Mouse (Mus musculus) embryonic facial prominence, embryonic 15.5 days (tissue): ENCODE measurements around the gene Abhd17a. TPM values are rescaled to one million over a fixed set of nuclear protein-coding genes. Genes with fewer than 3 reads are reported as not detected.

Experiments
- ATAC-seq: fragments of 200-750 bp; cut with Nextera tagmentation; 2 replicates; pipeline ENCODE4 v1.8.0; 2017; ENCODE audit warnings: low read depth, moderate TSS enrichment; ENCODE audit not compliant: insufficient number of reproducible peaks, low FRiP score, low TSS enrichment
- H3K27ac ChIP-seq: fragments of 300-500 bp; sonication (generic); replicated peaks from 2 replicates; pipeline ENCODE4 v1.5.1; 2015; ENCODE audit warnings: mild to moderate bottlenecking, inconsistent platforms
- H3K27me3 ChIP-seq: fragments of 300-500 bp; sonication (generic); 2 replicates; pipeline ENCODE4 v1.6.1; 2015; ENCODE audit warnings: inconsistent platforms
- H3K36me3 ChIP-seq: fragments of 300-500 bp; sonication (generic); 2 replicates; pipeline ENCODE4 v1.6.1; 2015; ENCODE audit warnings: mild to moderate bottlenecking, inconsistent platforms
- H3K4me1 ChIP-seq: fragments of 300-500 bp; sonication (generic); 2 replicates; pipeline ENCODE4 v1.6.1; 2015; ENCODE audit warnings: inconsistent platforms
- H3K4me2 ChIP-seq: fragments of 300-500 bp; sonication (generic); replicated peaks from 2 replicates; pipeline ENCODE4 v1.6.1; 2015; ENCODE audit warnings: mild to moderate bottlenecking, inconsistent platforms
- H3K4me3 ChIP-seq: fragments of 300-500 bp; sonication (generic); replicated peaks from 2 replicates; pipeline ENCODE4 v1.5.1; 2015; ENCODE audit warnings: mild to moderate bottlenecking, inconsistent platforms
- H3K9ac ChIP-seq: fragments of 300-500 bp; sonication (generic); 2 replicates; pipeline ENCODE4 v1.6.1; 2015; ENCODE audit warnings: inconsistent platforms
- H3K9me3 ChIP-seq: fragments of 300-500 bp; sonication (generic); replicated peaks from 2 replicates; pipeline ENCODE4 v1.6.1; 2016; ENCODE audit warnings: inconsistent platforms
- WGBS: fragments of 180-500 bp; shearing (Covaris S2); methylation state at CpG from one replicate; pipeline ENCODE4 v1.1.7; 2015; 5-methylcytosine and 5-hydroxymethylcytosine counted together
- polyA plus RNA-seq: library from polyadenylated mRNA; unstranded; fragments of >200 nt; fragmentation: Nextera tagmentation; extraction: Ambion mirVana; gene quantifications from 2 replicates; pipeline ENCODE4 v1.2.1, GENCODE M21; 2015

The Abhd17a gene
- polyA plus RNA-seq, 1 experiment from 2014 or later = 112 TPM

DNA sequence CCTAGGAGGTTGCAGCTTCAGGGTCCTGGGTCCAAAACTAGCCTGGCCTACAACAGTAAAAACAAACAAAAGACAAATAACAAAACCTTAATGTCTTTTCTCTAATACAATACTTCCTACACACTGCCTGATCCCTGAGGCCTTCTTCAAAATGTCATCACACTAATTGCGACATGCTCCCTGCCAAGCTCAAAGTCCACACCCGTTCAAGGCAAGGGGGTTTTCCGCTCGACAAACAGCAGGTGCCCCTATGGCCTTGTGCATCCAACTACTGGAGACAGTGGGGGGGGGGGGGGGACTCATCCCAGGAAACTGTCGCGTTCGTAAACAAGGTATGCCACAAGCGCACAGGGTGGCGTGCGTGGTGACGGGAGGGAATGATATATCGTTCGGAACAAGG lies 29.5 kb downstream of the Abhd17a start:
- H3K36me3 ChIP-seq = 0 out of 2 replicates have a peak, but pooled peaks cover under 1% of the 10 kb centered on the region
- peaks cover 48% of the 10 kb centered on the region for H3K4me1 ChIP-seq
- no peak for ATAC-seq
- peak overlapping the region; percentile 99 for H3K9ac ChIP-seq
- no peak overlapping the region for H3K27ac ChIP-seq
- H3K4me3 ChIP-seq = peak overlapping the region; percentile 99
- 1% methylated on average over 13 of the region's 13 CpGs for WGBS
- H3K4me2 ChIP-seq = peak overlapping the region; percentile 81
- no peaks in the 10 kb centered on the region for H3K27me3 ChIP-seq
- H3K9me3 ChIP-seq = no peaks in the 10 kb centered on the region

DNA sequence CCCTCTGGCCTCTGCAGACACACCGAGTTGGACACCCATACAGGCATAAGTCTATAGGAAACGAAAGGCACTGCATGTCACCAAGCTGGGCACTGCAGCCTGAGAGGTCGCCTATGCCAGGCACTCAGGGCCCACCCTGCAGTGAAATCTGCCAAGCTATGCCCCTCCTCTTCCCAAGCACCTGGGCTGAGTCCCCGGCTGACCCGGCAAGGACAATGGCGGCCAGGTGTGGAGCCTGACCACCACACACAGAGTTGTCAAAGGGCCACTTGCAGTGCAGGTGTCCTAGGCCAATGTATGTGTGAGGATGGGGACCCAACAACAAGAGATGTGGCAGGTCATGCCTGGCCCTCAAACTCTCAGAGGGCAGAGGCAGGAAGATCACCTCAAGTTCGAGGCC lies 30.7 kb downstream of the Abhd17a start:
- Histone ChIP-seq H3K4me3 (no peak overlapping the region), H3K9ac (no peak overlapping the region), H3K27me3 (no peaks in the 10 kb centered on the region), H3K27ac (no peak overlapping the region), H3K36me3 (no peaks in the 10 kb centered on the region), H3K4me1 (peaks cover 48% of the 10 kb centered on the region), H3K4me2 (no peak overlapping the region), H3K9me3 (no peaks in the 10 kb centered on the region)
- 96% methylated on average over 7 of the region's 7 CpGs for whole genome bisulfite sequencing
- ATAC-seq = no peak

DNA sequence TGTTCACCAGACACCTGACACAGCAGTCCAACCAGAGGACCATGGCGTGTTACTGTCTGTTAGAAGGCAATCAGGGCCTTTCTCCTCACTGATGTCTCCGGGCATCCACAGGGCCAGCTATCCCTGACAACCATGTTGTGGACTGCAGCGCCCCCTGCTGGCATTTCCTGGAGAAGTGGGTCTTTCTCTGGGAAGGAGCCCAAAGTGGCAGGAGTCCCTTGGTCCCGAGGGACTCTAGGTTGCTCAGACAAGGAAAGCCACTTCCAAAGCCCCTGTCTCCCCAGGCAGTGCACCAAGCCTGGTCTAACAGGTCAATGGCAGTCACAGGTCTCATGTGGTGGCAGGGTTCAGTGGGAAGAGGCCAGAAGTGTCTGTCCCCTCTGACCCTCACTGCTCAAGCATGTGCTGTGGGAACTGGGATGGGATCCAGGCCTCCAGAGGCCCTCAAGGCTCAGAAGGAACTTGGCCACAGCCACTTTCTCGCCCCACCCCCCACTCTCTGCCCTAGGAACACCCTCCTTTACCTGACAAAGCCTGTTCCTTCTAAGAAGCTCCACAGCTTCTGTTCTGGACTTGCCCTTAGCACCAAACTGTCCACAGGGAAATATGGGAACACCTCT lies 32.7 kb downstream of the Abhd17a start:
- no peak overlapping the region for H3K4me2 ChIP-seq
- H3K4me3 ChIP-seq = no peak overlapping the region
- 39% methylated on average over 5 of the region's 5 CpGs for WGBS
- H3K27ac ChIP-seq = no peak overlapping the region
- ATAC-seq = no peak
- H3K9ac ChIP-seq = no peak overlapping the region
- H3K4me1 ChIP-seq = peaks cover 44% of the 10 kb centered on the region
- no peaks in the 10 kb centered on the region for H3K36me3 ChIP-seq
- no peaks in the 10 kb centered on the region for H3K9me3 ChIP-seq
- no peaks in the 10 kb centered on the region for H3K27me3 ChIP-seq

DNA sequence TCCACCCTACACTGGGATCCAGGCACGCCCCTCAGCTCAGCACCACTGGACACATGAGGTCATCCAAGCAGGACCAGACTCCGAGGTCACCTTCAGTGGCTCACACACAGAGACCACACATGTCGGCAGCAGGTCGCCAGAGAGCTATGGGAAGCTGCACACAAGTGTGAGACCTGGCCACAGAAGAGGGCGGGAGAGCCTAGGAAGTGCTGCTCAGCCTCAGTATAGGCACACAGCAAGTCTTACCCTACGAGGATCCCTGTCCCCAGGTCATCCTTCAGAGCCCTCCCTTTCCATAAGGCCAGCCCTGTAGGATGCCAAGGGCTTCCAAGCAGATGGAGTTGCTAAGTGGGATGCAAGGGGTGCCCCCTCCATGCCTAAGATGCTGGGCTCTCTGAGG lies 36.1 kb downstream of the Abhd17a start:
- H3K36me3 ChIP-seq = peaks cover 20% of the 10 kb centered on the region
- no peaks in the 10 kb centered on the region for H3K9me3 ChIP-seq
- no peaks in the 10 kb centered on the region for H3K27me3 ChIP-seq
- H3K9ac ChIP-seq = no peak overlapping the region
- H3K27ac ChIP-seq = no peak overlapping the region
- 85% methylated on average over 6 of the region's 6 CpGs for WGBS
- H3K4me3 ChIP-seq = no peak overlapping the region
- ATAC-seq = no peak
- no peak overlapping the region for H3K4me2 ChIP-seq
- H3K4me1 ChIP-seq = peaks cover 21% of the 10 kb centered on the region

DNA sequence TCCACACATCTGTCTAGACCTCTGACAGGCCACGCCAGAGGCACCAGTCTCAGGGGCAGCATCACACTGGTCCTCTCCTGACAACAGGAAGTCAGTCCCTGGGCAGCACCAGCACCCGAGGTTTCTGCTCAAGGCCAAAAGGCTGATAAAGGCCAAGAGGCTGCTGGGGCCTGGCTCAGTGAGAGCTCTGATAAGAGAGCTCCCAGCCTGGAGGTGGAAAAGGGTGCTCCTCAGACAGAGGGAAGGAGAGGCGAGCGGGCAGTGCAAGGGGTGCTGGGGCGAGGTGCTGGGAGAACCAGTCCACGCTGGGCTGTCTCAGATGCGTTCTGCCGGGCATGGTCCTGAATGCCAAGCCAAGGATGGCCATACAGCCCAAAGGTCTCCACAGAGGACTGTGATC lies 36.6 kb downstream of the Abhd17a start:
- Histone ChIP-seq H3K27ac (no peak overlapping the region), H3K27me3 (no peaks in the 10 kb centered on the region), H3K36me3 (peaks cover 24% of the 10 kb centered on the region), H3K4me1 (peaks cover 17% of the 10 kb centered on the region), H3K9me3 (no peaks in the 10 kb centered on the region), H3K9ac (no peak overlapping the region), H3K4me2 (no peak overlapping the region), H3K4me3 (no peak overlapping the region)
- 87% methylated on average over 8 of the region's 8 CpGs for WGBS
- no peak for ATAC-seq

DNA sequence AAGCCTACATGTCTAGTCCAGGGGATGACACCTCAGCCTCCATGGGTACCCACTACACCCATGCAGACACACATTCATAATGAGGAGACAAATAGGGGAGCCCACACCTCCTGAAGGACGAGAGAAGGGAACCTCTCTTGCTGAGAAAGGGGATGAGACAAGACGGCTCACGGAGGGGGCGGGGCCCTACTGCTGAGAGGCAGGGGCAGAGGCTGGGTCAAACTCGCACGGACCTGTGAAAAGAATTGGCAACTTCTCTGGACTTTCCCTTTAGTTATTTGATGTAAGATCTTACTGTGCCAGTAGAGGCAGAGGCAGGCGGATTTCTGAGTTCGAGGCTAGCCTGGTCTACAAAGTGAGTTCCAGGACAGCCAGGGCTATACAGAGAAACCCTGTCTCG lies 37.8 kb downstream of the Abhd17a start:
- ATAC-seq = no peak
- Histone ChIP-seq H3K4me1 (peaks cover 5% of the 10 kb centered on the region), H3K36me3 (peaks cover 36% of the 10 kb centered on the region), H3K9ac (no peak overlapping the region), H3K4me3 (no peak overlapping the region), H3K27ac (no peak overlapping the region), H3K9me3 (no peaks in the 10 kb centered on the region), H3K4me2 (no peak overlapping the region), H3K27me3 (no peaks in the 10 kb centered on the region)
- WGBS = 64% methylated on average over 9 of the region's 9 CpGs

DNA sequence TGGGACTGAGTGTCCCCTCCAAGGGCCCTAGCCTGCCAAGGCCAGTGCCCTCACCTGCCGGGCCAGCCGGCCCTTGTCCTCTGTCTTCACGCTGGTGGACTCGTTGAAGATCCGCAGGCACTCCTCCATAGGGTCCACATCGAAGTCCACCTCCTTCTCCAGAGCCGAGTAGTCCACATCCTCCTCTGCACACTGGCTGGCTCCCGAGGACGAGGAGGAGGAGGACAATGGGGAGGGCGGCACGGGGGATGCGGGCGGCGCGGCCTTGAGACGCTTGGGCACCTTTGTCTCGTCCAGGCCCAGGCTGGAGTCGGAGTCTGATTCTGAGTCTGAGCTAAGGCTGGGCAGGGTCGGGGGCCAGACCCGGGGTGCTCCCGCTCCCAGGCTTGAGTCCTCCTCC lies 40.9 kb downstream of the Abhd17a start:
- H3K9ac ChIP-seq = no peak overlapping the region
- no peak overlapping the region for H3K4me2 ChIP-seq
- peaks cover 67% of the 10 kb centered on the region for H3K36me3 ChIP-seq
- no peaks in the 10 kb centered on the region for H3K4me1 ChIP-seq
- no peak overlapping the region for H3K4me3 ChIP-seq
- no peak overlapping the region for H3K27ac ChIP-seq
- no peaks in the 10 kb centered on the region for H3K9me3 ChIP-seq
- ATAC-seq = no peak
- 91% methylated on average over 21 of the region's 21 CpGs for WGBS
- no peaks in the 10 kb centered on the region for H3K27me3 ChIP-seq

DNA sequence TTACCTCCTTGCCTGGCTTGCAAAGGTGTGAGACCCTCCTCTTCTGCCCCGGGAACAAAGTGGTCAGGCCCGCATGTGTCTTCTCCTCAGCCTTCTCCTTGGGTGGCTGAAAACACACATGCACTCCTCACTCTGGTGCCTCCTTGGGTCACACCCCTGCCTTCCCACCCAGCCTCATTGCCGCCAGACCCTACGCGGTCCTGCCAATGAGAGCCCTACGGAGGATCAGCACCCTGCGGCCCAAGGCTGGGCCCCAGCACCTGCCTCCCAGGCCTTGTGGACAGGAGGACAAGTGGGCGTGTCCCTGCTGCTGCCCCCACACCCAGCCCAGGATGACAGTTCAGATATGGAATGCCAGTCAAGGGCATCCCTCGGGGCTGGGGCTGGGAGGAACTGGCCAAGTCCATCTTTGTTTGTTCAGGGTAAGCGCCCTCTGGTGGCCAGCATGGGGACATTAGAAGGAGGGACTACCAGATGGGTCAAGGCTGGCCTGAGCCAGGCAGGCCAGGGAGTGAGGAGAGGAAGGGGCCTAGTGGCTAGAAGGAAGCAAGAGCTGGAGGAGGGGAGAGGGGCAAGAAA lies 41.6 kb downstream of the Abhd17a start:
- no peak for ATAC-seq
- H3K9ac ChIP-seq = no peak overlapping the region; the same call in 1 of the 2 replicates
- no peaks in the 10 kb centered on the region for H3K9me3 ChIP-seq
- no peaks in the 10 kb centered on the region for H3K4me1 ChIP-seq
- no peak overlapping the region for H3K4me3 ChIP-seq
- WGBS = 72% methylated on average over 10 of the region's 10 CpGs
- no peaks in the 10 kb centered on the region for H3K27me3 ChIP-seq
- no peak overlapping the region for H3K4me2 ChIP-seq
- peaks cover 75% of the 10 kb centered on the region for H3K36me3 ChIP-seq
- no peak overlapping the region for H3K27ac ChIP-seq

DNA sequence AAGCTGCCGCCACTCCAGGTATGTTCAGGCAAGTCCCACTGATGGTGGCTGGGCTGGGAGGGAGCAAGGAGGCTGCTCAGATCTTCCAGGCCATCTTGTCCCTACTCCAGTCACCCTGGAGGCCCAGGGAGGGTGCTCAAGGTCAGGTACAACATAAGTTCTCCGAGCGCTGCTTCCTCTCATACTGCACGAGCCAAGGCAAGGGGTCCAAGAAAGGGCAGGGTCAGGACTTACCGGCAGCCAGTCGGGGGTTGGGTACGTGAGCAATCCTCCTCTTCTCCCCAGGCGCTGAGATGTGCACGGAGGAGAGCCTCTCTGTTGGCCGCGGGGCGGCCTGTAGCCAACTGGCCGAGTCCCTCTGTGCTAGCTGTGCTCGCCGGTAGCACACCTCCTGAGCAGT lies 42.6 kb downstream of the Abhd17a start:
- Histone ChIP-seq H3K4me2 (no peak overlapping the region), H3K4me1 (no peaks in the 10 kb centered on the region), H3K27ac (no peak overlapping the region), H3K27me3 (no peaks in the 10 kb centered on the region), H3K9ac (no peak overlapping the region), H3K36me3 (peaks cover 84% of the 10 kb centered on the region), H3K4me3 (no peak overlapping the region), H3K9me3 (no peaks in the 10 kb centered on the region)
- no peak for ATAC-seq
- 89% methylated on average over 15 of the region's 15 CpGs for WGBS

DNA sequence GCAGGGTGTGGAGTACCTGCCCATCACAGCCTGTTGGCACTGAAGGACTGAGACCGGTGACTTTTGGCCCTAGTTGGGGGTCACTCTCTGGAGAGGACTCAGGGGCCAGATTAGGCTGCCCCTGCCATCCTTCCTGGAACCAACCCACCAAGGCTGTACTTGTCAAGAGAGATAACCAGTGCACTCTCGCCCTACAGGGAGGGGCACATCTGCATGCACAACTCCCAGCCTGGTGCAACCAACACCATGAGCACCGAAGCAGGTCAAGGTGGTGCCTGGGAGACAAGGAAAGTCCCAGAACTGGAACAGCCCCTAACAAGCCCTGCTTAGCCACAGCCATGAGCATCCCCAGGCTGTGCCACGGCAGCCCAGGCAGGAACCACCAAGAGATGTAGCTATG lies 43.2 kb downstream of the Abhd17a start:
- no peak for ATAC-seq
- H3K4me3 ChIP-seq = no peak overlapping the region
- no peak overlapping the region for H3K9ac ChIP-seq
- no peak overlapping the region for H3K27ac ChIP-seq
- H3K36me3 ChIP-seq = peaks cover 90% of the 10 kb centered on the region
- no peak overlapping the region for H3K4me2 ChIP-seq
- 94% methylated on average over 4 of the region's 4 CpGs for WGBS
- H3K4me1 ChIP-seq = no peaks in the 10 kb centered on the region
- no peaks in the 10 kb centered on the region for H3K27me3 ChIP-seq
- H3K9me3 ChIP-seq = no peaks in the 10 kb centered on the region

DNA sequence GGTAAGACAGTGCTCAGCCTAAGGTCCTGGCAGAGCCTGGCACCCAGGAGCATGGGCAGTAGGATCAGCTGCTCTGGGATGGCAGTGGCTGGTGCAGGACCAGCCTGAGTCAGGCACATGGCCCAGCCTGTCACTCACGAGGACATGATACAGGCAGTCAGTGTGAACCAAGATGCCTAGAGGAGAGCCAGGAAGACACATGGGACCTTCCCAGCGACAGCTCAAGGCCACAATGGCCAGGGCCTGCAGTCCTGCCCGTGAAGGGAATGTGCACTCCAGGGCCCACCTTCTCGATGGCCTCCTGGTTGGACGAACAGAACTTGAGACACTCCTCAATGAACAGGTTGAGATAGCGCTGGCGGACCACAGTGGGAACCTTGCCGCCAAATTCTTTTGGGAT lies 44.6 kb downstream of the Abhd17a start:
- H3K4me3 ChIP-seq = no peak overlapping the region

DNA sequence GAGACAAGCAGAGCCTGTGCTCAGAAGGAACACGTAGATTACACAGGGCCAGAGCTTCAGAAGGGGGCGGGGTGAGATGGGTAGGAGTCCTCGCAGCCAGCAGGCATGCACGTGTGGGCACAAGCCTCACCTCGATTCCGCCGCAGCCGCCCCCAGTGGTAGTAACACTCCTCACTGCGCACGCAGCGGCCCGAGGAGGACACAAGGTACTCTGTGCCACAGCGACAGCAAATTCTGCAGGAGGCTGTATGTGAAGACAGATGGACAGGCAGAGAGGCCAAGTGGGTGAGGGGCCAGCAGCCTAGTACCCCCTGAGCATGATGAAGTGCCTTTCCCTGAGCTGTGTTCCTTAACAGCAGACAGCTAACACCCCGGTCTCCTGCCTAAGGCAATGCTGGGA lies 46.3 kb downstream of the Abhd17a start:
- peaks cover 3% of the 10 kb centered on the region for H3K4me1 ChIP-seq
- 93% methylated on average over 14 of the region's 14 CpGs for WGBS
- ATAC-seq = no peak
- no peak overlapping the region for H3K27ac ChIP-seq
- H3K9me3 ChIP-seq = no peaks in the 10 kb centered on the region
- no peak overlapping the region for H3K4me2 ChIP-seq
- peaks cover 76% of the 10 kb centered on the region for H3K36me3 ChIP-seq
- peaks cover 3% of the 10 kb centered on the region for H3K27me3 ChIP-seq
- no peak overlapping the region for H3K4me3 ChIP-seq
- H3K9ac ChIP-seq = no peak overlapping the region

More for the DNA sequence above, 44.6 kb downstream of the Abhd17a start:
- H3K4me1 ChIP-seq = no peaks in the 10 kb centered on the region
- no peak for ATAC-seq
- H3K27ac ChIP-seq = no peak overlapping the region
- H3K9me3 ChIP-seq = no peaks in the 10 kb centered on the region
- no peaks in the 10 kb centered on the region for H3K27me3 ChIP-seq
- no peak overlapping the region for H3K4me2 ChIP-seq
- WGBS = 92% methylated on average over 8 of the region's 8 CpGs
- H3K36me3 ChIP-seq = peaks cover 93% of the 10 kb centered on the region
- H3K9ac ChIP-seq = no peak overlapping the region
